Mouse (Mus musculus) spleen, adult 10 weeks (tissue): ENCODE measurements around the gene Hs6st2. TPM values are rescaled to one million over a fixed set of nuclear protein-coding genes. Genes with fewer than 3 reads are reported as not detected.

ENCODE experiments used
- polyA plus RNA-seq: library from polyadenylated mRNA; stranded (reverse); fragments of 350-450 nt; fragmentation: Illumina TruSeq; extraction: RNeasy Lipid Tissue Mini Kit (QIAGEN cat#74804); gene quantifications from one replicate; pipeline ENCODE4 v1.2.3, GENCODE M21; 2015; ENCODE audit warnings: low replicate concordance; ENCODE audit not compliant: insufficient read depth

Hs6st2 gene
- 39.3 TPM for polyA plus RNA-seq

DNA sequence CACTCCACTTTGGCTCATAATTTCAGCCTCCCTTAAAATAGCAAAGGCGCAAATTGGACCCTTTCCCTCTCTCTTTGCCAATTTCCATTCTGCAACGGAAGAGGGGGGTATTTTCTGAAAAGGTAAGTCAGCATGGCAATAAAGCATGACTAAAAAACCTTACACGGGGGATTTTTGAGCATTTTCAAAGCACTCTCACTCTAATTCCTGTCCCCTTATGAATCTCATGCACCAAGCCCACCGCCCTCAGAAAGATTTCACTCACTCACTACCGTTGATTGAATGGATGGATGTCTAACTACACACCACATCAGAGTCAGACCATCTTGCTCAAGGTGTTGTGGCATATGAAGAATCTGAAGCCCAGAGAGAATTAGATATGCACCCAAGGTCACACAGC is at the start of gene Hs6st2:
Hs6st2 (minus strand) TSS at position 101 of the 400 bp plus-strand sequence.

Other genes starting within 250 kb of the Hs6st2 start
- not detected for gene Usp26, start 119.4 kb upstream of the Hs6st2 start, polyA plus RNA-seq